Mouse (Mus musculus) A20 (cell line): ENCODE data around the gene Izumo1r.

Experiments used
- DNase-seq: peaks from one replicate; pipeline ENCODE4 v3.0.0-alpha.2; 2011; ENCODE audit warnings: low read depth, low spot score

Izumo1r gene

DNA sequence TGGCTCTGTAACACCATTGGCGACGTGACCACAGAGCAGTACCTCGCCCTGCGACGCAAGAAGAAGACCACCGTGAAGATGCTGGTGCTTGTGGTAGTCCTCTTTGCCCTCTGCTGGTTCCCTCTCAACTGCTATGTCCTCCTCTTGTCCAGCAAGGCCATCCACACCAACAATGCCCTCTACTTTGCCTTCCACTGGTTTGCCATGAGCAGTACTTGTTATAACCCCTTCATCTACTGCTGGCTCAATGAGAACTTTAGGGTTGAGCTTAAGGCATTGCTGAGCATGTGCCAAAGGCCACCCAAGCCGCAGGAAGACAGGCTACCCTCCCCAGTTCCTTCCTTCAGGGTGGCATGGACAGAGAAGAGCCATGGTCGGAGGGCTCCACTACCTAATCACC, 35.4 kb downstream of the Izumo1r start:
- DNase-seq, result no peak

DNA sequence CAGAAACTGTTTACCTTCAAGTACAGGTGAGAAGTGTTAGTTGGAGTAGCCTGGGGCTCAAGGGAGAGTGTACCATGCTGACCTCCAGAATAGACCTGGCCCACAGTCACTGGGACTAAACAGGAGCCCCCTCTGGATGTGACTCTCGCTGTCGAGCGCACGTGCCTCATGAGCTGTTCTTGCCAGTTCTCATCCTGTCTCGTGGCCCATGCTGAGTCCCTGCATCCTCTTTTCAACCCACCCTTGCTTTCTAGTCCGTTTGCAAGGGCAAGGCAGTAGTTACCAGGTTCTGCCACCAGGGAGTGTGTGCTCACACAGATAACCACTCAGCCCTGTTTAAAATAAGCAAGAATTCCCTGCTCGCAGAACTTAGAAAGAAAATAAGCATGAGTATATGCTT, 36.8 kb downstream of the Izumo1r start:
- DNase-seq, result peak; percentile 75

DNA sequence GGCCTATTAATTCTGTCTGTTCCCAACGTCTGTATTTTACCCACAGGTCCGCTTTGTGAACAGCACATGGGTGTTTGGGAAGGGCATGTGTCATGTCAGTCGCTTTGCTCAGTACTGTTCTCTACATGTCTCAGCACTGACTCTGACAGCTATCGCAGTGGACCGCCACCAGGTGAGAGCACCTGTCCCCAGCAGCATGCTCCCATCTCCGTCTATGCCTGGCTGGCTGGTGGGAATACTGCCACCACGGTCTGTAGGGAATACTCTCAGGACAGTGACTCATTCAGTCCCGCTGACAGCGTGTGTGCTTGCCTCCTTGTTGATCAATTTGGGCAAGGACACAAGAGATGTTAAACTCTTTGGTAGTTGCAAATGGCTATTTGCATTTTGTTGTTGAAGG, 39.0 kb downstream of the Izumo1r start:
- DNase-seq, result no peak

DNA sequence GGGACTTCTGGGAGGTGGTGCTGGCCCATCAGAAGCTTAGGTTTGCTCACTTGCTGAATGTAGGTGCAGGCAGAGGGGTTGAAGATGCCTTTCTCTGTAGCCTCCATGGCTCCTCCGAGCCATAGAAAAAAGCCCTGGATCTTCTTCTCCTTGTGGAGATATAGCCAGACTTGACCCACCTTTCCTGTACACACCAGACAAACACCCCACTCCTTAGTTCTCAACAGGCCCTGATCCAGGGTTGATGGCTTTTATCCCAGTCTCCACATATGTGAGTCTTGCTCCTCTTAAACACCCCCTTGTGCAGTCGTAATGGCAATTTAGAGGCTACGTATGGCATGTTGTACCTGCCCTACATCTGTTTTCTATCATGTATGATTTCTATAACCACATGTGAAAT, 40.6 kb downstream of the Izumo1r start:
- no peak for DNase-seq

DNA sequence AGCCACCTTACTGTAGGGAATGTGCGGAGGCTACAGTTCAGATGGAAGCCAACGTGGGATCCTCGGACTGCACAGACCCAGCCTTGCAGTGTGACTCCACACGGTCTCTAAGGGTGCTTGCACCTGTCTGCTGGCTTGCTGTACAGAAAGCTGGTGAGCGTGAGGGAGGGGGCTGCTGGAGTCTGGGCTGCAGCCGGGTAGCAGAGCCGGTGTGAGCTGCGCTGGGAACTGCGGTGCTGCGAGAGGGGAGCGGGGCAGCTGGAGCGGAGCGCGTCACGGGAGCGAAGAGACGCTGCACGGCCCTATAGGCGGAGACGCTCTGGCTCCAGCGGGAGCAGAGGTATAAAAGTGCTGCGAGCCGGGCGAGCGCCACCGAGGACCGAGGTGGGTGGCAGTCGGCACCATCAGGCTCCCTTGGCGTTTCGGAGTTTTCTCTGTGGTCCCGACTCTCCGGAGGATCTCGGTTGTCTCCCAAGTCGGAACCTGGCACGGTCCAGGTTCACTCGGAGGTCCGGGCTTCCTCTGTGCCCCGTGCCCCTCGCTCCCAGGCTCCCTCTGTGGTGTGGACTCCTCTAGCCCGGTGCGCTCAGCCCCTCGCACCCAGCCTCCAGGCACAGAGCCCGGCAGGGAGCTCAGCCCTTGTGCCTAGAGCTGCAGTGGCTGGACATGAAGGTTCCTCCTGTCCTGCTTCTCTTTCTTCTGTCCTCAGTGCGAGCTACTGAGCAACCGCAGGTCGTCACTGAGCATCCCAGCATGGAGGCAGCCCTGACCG, 43.7 kb downstream of the Izumo1r start, which contains the start of gene Gpr83:
Gpr83 (plus strand) TSS at position 343 of the 772 bp plus-strand sequence.
- DNase-seq, result no peak

DNA sequence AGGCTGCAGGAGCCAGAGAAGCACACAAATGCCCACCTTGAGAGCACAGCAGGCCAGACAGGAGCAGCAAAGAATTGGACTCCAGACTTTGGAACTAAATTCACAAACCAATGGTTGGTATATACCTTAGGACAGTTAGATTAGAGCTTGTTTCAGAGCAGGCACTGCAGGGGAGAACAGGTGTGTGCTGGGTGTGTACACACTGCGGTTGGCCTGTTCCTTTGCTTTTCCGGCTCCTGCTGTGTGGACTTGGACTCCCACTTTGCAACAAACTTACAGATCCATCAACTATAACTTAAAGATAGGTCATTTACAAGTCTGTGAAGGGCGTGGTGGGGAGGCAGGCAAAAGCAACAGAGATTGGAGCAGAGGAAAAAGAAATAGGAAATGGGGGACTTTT, 45.0 kb downstream of the Izumo1r start:
- no peak for DNase-seq

DNA sequence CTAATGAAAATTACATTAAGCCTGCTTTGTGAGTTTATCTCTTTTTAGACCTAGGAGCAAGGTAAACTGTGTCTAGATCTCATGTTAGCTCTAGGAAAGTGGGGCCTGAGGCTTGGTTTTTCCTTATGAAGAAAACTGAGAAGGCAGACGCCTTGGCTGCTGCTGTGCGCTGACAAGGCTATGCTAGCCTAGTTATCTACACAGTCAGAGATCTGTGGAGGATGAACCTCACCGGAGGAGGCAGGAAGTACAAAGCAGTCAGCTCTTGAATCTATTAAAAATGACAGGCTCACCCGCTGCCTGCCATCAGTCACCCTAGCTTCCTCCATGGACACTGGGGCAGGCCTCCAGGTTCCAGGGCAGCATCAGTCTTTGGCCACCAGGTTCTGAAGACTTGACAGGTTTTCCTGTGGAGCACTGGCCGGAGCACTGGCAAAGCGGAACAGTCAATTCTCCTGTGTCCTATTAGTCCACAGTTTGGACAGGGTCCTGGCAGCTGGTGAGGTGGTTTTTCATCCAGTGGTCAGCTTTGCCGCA, 45.5 kb downstream of the Izumo1r start:
- DNase-seq, result no peak

DNA sequence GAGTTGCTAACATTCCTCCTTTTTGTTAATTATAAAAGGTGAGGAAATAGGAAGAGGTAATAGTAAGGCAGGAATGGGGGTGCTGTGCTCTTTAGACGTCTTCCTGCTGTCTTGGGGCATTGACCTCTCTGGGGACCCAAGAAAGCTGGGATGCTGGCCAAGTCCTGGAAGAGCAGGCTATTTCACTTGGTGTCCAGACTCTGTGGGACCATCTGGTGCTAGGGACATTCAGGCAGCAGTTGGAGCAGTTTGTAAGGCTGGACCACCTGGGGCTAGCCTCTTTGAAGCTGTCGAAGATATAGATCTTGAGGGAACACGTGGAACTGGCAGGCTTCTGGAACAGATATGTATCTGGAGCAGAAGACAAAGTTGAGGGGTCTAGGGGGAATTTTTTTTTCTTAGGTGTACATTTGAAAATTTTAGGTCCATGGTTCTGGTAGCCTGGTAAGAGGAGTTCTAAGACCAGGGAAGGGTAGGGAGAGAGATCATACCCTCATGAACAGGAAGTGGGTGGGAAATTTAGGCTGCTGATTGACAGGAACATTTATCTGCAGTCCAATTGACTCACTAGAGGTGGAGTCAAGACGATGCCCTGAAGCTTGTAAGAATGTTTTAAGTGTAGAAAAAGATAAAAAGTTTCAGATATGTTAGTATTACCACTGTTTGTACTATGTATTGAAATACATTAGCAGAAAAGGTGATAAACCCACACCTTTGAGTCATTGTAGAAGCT, 46.7 kb downstream of the Izumo1r start:
- DNase-seq, result no peak

DNA sequence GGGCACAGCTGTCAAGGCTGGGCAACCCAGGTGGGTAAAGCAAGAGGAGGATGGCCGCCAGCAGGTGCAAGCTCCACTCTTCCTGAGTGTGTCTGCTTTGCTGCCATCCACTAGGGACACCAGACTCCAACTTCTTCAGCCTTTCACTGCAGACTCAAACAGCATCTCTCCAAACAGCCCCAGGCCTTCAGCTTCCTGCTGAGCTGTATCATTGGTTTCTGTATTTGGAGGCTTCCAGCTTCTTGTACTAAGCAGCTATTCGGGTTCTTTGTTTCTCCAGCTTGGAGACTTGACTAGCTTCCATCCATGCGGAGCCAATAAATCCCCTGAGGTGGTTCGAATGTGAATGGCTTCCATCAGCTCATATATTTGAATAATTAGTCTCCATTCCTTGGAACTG, 49.2 kb downstream of the Izumo1r start:
- no peak for DNase-seq

DNA sequence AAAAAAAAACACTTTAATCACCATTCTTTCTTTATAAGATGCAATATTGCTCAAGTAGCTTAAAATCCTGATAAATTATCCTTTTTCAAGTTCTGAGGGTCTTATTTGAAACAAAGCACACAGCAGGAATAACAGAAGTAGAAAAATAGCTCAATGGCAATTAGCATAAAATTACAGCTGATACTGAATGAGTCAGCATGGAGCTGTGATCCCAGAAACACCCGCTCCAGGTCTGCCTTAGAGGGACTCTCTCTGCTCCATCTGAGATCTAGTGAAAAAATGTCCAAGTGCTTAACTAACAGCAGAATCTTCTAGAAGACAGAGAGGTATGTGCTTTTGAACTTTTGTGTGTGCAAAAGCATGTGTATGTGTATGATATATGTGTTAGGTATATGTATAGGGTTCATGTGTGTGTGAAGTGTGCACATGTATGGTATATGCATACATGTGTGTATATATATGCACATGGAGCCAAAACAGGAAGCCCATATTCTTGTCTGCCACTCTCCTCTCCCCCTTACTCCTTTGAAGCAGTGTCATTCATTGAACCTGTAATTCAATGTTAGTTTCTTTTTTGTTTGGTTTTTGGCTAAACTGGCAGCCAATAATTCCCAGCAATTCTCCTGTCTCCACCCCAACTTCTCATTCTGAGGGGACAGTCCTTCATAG, 55.3 kb downstream of the Izumo1r start:
- no peak for DNase-seq

DNA sequence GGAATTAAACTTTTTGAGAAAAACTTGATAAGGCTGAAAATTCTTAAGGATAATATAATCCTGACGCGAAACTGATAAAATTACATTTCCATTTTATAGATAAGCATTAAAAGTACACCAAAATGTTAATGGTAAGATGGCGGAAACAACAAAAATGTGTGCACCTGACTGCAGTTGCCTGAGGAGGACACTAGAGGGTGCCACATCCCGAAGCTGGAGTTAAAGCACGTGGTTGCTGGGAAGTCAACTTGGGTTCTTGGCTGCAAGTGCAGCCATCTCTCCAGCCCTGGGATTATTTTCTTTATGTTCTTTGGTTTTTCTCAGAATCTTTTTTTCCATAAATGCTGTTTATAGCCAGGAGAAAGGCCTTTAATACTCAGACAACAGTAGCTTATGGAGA, 57.3 kb downstream of the Izumo1r start:
- peak; percentile 55 for DNase-seq

DNA sequence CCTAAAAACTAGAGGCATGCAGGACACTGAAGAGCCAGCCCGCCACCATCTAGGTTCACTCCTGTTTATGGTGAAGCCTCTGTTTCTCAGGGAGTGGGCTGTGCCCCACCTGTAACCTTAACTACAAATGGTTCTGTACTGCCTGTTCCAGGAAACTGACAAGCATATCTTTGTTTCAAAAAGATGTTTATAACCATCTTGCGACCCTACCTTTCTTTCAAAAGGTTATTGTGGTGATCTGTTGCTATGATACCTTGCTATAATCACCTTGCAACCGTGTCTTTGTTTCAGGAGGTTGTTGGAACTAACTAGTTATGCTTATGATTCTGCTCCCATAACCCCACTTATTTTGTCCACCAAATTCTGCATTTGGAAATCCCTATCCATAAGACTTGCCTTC, 59.8 kb downstream of the Izumo1r start:
- DNase-seq, result no peak

DNA sequence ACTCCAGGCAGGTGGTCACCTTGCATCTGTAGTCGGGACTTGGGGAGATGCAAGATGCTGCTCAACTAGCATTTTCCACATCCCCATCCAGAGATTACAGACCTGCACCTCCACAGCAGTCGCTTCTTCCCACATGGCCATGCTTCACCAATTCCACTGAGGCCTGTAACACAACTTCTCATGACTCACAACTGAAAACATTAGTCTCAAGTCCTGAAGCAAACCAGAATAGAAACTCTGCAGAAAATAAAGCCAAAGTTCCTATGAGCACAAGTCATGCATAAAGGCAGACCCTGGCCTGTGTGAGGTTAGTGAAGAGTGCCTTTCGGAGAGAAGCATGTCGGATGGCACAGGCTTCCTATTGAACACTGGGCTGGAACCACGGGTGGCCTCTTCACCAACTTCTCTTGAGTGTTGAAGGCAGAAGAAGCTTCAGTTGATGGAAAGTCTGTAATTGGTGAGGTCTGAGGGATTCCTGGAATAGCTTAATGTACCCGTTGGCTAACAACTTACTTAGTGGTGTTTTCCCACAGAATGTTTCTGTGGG, 60.4 kb downstream of the Izumo1r start:
- no peak for DNase-seq

DNA sequence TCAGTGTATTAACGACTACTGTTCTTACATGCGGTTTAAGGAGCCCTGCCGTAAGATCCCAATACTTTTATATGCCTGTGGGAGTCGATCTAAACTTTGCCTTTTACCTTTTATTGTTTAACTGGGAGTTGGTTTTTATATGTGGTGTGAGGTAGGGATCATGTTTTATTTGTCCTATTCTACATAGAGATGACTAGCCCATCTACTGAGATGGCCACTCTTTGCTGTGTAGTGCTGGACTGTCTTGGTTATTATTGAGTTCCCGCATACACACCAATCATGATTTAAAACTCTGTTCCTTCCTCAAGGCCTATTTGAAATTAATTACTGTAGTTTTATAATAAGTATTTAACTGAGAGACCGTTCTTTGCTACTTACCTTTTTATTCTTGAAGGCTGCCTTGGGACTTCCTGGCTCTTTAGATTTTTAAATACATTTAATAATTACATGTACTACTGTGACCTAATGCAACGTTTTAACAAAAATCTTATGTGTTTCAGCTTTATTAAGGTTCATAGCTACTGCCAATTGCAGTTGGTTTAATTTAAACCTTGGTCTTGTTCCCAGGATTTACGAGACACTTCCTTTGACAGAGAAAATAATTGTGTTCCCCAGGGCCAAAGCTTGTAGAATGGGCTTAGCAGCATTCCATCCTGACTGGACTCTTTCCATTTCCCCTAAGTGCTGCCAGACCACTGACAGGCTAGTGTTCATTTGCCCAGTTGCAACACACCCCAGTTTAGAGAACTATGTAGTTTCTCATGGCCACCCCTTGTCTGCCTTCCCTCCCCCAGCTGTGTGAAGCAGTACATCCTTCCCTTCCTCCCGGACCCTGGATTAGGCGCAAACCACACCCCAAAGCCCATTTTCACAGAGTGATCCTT, 61.6 kb downstream of the Izumo1r start:
- DNase-seq, result no peak

DNA sequence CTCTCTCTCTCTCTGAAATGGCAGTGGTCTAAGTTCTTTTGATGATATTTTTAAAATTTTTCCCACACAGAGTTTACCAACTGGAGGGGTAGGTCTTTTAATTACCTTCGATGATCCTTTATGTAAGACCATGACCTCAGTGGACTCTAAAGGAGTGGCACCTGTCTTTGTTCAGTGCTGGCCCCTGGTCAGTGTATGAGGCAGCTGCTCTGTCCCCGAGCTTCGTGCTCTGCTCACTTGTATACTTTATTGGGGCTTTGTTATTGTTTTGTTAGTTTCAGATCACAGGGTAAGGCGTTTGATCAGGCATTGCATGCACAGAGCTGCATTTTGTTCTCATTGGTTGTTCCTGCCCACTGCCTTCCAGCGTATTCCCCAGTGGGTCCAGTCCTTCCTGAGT, 63.8 kb downstream of the Izumo1r start:
- no peak for DNase-seq

DNA sequence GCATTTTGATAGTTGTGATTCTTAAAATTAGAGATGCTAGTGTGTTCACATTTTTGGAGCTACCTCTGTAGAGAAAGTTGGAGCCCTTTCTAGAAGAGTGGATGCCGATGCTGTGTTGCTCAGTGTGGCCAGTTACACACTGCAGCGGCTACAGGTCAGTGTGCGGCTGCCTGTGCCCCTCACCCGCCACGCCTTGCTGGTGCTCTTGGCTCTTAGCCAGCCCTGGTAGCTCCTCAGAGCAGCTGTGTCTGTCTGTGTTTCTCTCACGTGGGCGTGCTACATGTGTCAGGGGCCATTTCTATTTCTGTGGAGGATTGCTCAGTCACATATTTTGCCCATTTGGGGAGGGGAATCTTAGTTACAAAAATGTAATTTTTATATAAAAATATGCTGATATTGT, 64.2 kb downstream of the Izumo1r start:
- peak; percentile 59 for DNase-seq
